In the genomic region with DNA sequence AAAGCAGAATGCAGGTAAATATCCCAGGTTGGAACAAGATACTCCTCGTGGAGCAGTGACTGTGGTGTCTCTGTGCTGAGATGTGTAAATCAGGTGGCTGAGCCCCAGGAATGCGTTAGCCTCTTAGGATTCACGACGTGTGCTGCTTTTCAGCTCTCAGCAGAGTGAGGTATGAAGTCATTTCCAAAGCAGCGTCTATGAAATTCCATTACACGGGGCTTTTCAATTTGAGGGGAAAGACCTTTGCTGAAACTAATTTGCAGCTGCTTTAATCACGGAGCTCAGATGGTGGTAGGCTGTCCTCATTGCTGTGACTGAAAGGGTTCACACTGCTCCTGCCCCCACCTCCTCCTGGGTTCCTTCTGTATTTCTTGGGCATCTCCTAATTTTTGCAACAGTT, we compare ENCODE assay signal across 11 mouse cellular contexts.
A peak's percentile ranks its signal among the peaks of the same experiment; 100 is the strongest.
DNase-seq lines count a peak whose midpoint lies in the region; ATAC-seq and TF ChIP-seq lines count a peak whose summit lies in the region.
"Had no signal": no experiment of that assay in that cellular context is flagged by ENCODE, and none has a peak within 500 bp of the region (broad histone marks: within the 10 kb centered on the region; RNA-seq: fewer than 3 reads in every experiment).

No protein-coding gene starts in this region.

- WGBS in heart, embryonic 12.5 days, result 6% methylated on average over 7 of the region's 7 CpGs
- WGBS in forebrain, postnatal 0 days, result 3% methylated on average over 7 of the region's 7 CpGs
- WGBS in midbrain, embryonic 15.5 days, result 3% methylated on average over 7 of the region's 7 CpGs

- H3K4me1 ChIP-seq in heart, embryonic 12.5 days (replicated peaks), result peaks cover 12% of the 10 kb centered on the region
- H3K4me1 ChIP-seq in forebrain, postnatal 0 days (ENCODE audit: insufficient read depth), result no peaks in the 10 kb centered on the region
- peaks cover 10% of the 10 kb centered on the region for H3K4me1 ChIP-seq in midbrain, embryonic 15.5 days

- no peak overlapping the region for H3K27ac ChIP-seq in heart, embryonic 12.5 days (ENCODE audit: poor library complexity, severe bottlenecking)
- no peak overlapping the region for H3K27ac ChIP-seq in forebrain, postnatal 0 days (ENCODE audit: low read depth, low read length)
- no peak overlapping the region; the same call in 1 of the 2 replicates for H3K27ac ChIP-seq in midbrain, embryonic 15.5 days

- no peak for TF ChIP-seq CTCF in forebrain, postnatal 0 days (IDR thresholded peaks at IDR 0.05; ENCODE audit: low read depth)

- intact Hi-C loops in heart, postnatal 36 days (cut with DNase I), result no loop called here

- peaks cover 5% of the 10 kb centered on the region; the same call in 1 of the 2 replicates for H3K27me3 ChIP-seq in heart, embryonic 12.5 days (replicated peaks)
- H3K27me3 ChIP-seq in forebrain, postnatal 0 days (ENCODE audit: insufficient read depth, low read length), result peaks cover 14% of the 10 kb centered on the region
- 0 out of 2 replicates have a peak, but pooled peaks cover 6% of the 10 kb centered on the region for H3K27me3 ChIP-seq in midbrain, embryonic 15.5 days (replicated peaks)

- no peaks in the 10 kb centered on the region for H3K9me3 ChIP-seq in heart, embryonic 12.5 days (replicated peaks)
- H3K9me3 ChIP-seq in forebrain, postnatal 0 days (ENCODE audit: low read length), result no peaks in the 10 kb centered on the region
- no peaks in the 10 kb centered on the region for H3K9me3 ChIP-seq in midbrain, embryonic 15.5 days

- H3K9ac ChIP-seq in heart, embryonic 12.5 days, result peak overlapping the region; percentile 44; the same call in 1 of the 2 replicates
- no peak overlapping the region for H3K9ac ChIP-seq in forebrain, postnatal 0 days
- no peak overlapping the region for H3K9ac ChIP-seq in midbrain, embryonic 15.5 days

- peak overlapping the region; percentile 24; the same call in 1 of the 2 replicates for H3K4me3 ChIP-seq in heart, embryonic 12.5 days
- H3K4me3 ChIP-seq in forebrain, postnatal 0 days (ENCODE audit: low read depth, low read length), result no peak overlapping the region
- H3K4me3 ChIP-seq in midbrain, embryonic 15.5 days, result no peak overlapping the region

- H3K4me2 ChIP-seq in heart, embryonic 12.5 days, result peak overlapping the region; percentile 53
- H3K4me2 ChIP-seq in forebrain, postnatal 0 days (ENCODE audit: low read depth), result no peak overlapping the region
- peak overlapping the region; percentile 24 for H3K4me2 ChIP-seq in midbrain, embryonic 15.5 days

- DNase-seq in heart, postnatal 36 days, result no peak
- DNase-seq in Muller cell, postnatal 12 days (ENCODE audit: inconsistent ontology term), result peak; percentile 49
- peak; percentile 33 for DNase-seq in forebrain, postnatal 0 days
- no peak for DNase-seq in layer of hippocampus, postnatal 25 days (ENCODE audit: extremely low spot score in 1 of 2, low spot score in 1 of 2)
- DNase-seq in cerebellum, postnatal 25 days, result no peak
- DNase-seq in spleen, postnatal 14 days (ENCODE audit: low spot score in 2 of 2), result no peak
- DNase-seq: cerebellum, adult 8-10 months; kidney, adult 18-20 months; lung, adult 18-20 months had no signal

- no peaks in the 10 kb centered on the region for H3K36me3 ChIP-seq in heart, embryonic 12.5 days
- no peaks in the 10 kb centered on the region for H3K36me3 ChIP-seq in forebrain, postnatal 0 days (ENCODE audit: insufficient read depth)
- no peaks in the 10 kb centered on the region for H3K36me3 ChIP-seq in midbrain, embryonic 15.5 days (replicated peaks)

- ATAC-seq in heart, embryonic 12.5 days (ENCODE audit: insufficient number of reproducible peaks, low FRiP score), result no peak
- ATAC-seq in forebrain, postnatal 0 days, result peak; percentile 58; the same call in 1 of the 2 replicates
- ATAC-seq in midbrain, embryonic 15.5 days (replicated peaks), result peak; percentile 89

Comparison
In these comparisons a context has a peak if more than half of its experiments do, and no peak if none do; other contexts are left out.
1. DNase-seq: peak in Muller cell, postnatal 12 days (single experiment) and forebrain, postnatal 0 days (single experiment); none in heart, postnatal 36 days (0 of 2), layer of hippocampus, postnatal 25 days (0 of 2), cerebellum, postnatal 25 days (0 of 2) and spleen, postnatal 14 days (0 of 2).